Mouse (Mus musculus): ENCODE measurements around the gene Polm. TPM values are rescaled to one million over a fixed set of nuclear protein-coding genes. Genes with fewer than 3 reads are reported as not detected.
A peak's percentile ranks its signal among the peaks of the same experiment; 100 is the strongest.
"Not testable (repeated sequence)": the region's sequence is repeated elsewhere in the genome, so short reads cannot be mapped to it uniquely, and the experiment has no call there.

Polm gene
- total and polyA plus RNA-seq, 3 experiments, result 5.4 to 18.3 TPM; not detected in 1

- TF ChIP-seq ETS1 (IDR thresholded peaks at IDR 0.05; ENCODE audit: low read depth, low read length) (no peak), SMC3 (IDR thresholded peaks at IDR 0.05; ENCODE audit: low read depth, low read length) (no peak), ELF1 (IDR thresholded peaks at IDR 0.05; ENCODE audit: low read depth, low read length) (peak; percentile 71), ZMIZ1 (IDR thresholded peaks at IDR 0.05; ENCODE audit: low read depth, low read length) (0 out of 2 replicates have a peak, but pooled peaks have one; percentile 41), NRF1 (IDR thresholded peaks at IDR 0.05; ENCODE audit: insufficient read depth, low read depth, low read length, poor library complexity, severe bottlenecking) (no peak), USF2 (IDR thresholded peaks at IDR 0.05; ENCODE audit: borderline replicate concordance in 1 of 2, insufficient read depth in 1 of 2, low read depth in 1 of 2, low read length in 2 of 2) (no peak), EP300 (IDR thresholded peaks at IDR 0.05; ENCODE audit: low read depth in 1 of 2, low read length in 2 of 2) (no peak), KAT2A (conservative IDR thresholded peaks at IDR 0.05; ENCODE audit: low read depth, low read length) (no peak), MAX (IDR thresholded peaks at IDR 0.05; ENCODE audit: low read length) (no peak; the same call in 1 of the 2 replicates), NELFE (IDR thresholded peaks at IDR 0.05; ENCODE audit: low read depth, low read length) (peak; percentile 75), POLR2A (IDR thresholded peaks at IDR 0.05; ENCODE audit: control insufficient read depth in 1 of 2, insufficient read depth in 1 of 2, low read depth in 1 of 2, low read length in 2 of 2, poor library complexity in 1 of 2) (peak in 1 of 2 experiments; percentile 80; a peak in 2 of 4 replicates)
Observed at GRCm38 (mm10) chr11:5819223-5819622, 18.6 kb downstream of the Polm start (continued).

GRCm38 (mm10) chr11:5813381-5813780 is 24.4 kb downstream of the Polm start:
- Histone ChIP-seq H3K9me3 (replicated peaks; ENCODE audit: insufficient read depth, low read length) (no peaks in the 10 kb centered on the region), H3K27ac (ENCODE audit: control insufficient read depth, low read depth, low read length) (no peak overlapping the region), H3K9ac (ENCODE audit: control insufficient read depth, low read depth, low read length, poor library complexity, severe bottlenecking) (no peak overlapping the region), H3K27me3 (ENCODE audit: control insufficient read depth in 1 of 2, insufficient read depth in 2 of 2, low read length in 2 of 2) (no peaks in the 10 kb centered on the region; a peak in 1 of 4 replicates), H3K79me2 (ENCODE audit: control insufficient read depth, insufficient read depth, low read length, poor library complexity) (no peaks in the 10 kb centered on the region), H3K4me3 (ENCODE audit: control insufficient read depth in 1 of 2, insufficient read depth in 1 of 2, low read depth in 2 of 2, low read length in 2 of 2) (no peak overlapping the region), H3K36me3 (ENCODE audit: control insufficient read depth in 1 of 2, insufficient read depth in 2 of 2, low read length in 2 of 2) (no peaks in the 10 kb centered on the region), H3K4me1 (ENCODE audit: control insufficient read depth in 1 of 2, insufficient read depth in 2 of 2, low read length in 2 of 2) (no peaks in the 10 kb centered on the region)
- TF ChIP-seq RAD21 (IDR thresholded peaks at IDR 0.05; ENCODE audit: low read depth, low read length) (no peak), MAX (IDR thresholded peaks at IDR 0.05; ENCODE audit: low read length) (0 out of 2 replicates have a peak, but pooled peaks have one; percentile 19)
- peak; percentile 67 for DNase-seq (ENCODE audit: low read depth, low spot score)

GRCm38 (mm10) chr11:5809487-5809886 is 28.3 kb downstream of the Polm start:
- H3K9me3 ChIP-seq (replicated peaks; ENCODE audit: insufficient read depth, low read length); H3K9ac ChIP-seq (ENCODE audit: control insufficient read depth, low read depth, low read length, poor library complexity, severe bottlenecking); H3K4me3 ChIP-seq (ENCODE audit: control insufficient read depth in 1 of 2, insufficient read depth in 1 of 2, low read depth in 2 of 2, low read length in 2 of 2); H3K79me2 ChIP-seq (ENCODE audit: control insufficient read depth, insufficient read depth, low read length, poor library complexity); H3K27me3 ChIP-seq (ENCODE audit: control insufficient read depth in 1 of 2, insufficient read depth in 2 of 2, low read length in 2 of 2); DNase-seq (ENCODE audit: low read depth, low spot score); H3K27ac ChIP-seq (ENCODE audit: control insufficient read depth, low read depth, low read length): not testable (repeated sequence)
- H3K4me1 ChIP-seq (ENCODE audit: control insufficient read depth in 1 of 2, insufficient read depth in 2 of 2, low read length in 2 of 2), result peaks cover 15 to 17% of the 10 kb centered on the region in 2 experiments
- peaks cover 0 to 16% of the 10 kb centered on the region in 2 experiments; a peak in 2 of 4 replicates for H3K36me3 ChIP-seq (ENCODE audit: control insufficient read depth in 1 of 2, insufficient read depth in 2 of 2, low read length in 2 of 2)

Data from MEL (cell line).